Mouse (Mus musculus): ENCODE measurements around the gene Rnaset2b. TPM values are rescaled to one million over a fixed set of nuclear protein-coding genes. Genes with fewer than 3 reads are reported as not detected.
"Not testable (repeated sequence)": the region's sequence is repeated elsewhere in the genome, so short reads cannot be mapped to it uniquely, and the experiment has no call there.

The Rnaset2b gene
- polyA plus RNA-seq, 1 experiment from 2014 or later = 108 TPM

- not testable (repeated sequence) for H3K27ac ChIP-seq (ENCODE audit: low read depth, low read length); H3K9me3 ChIP-seq (replicated peaks; ENCODE audit: control insufficient read depth, low read length); H3K27me3 ChIP-seq (replicated peaks; ENCODE audit: control insufficient read depth, insufficient read depth, low read length); H3K4me1 ChIP-seq (ENCODE audit: control insufficient read depth, insufficient read depth, low read length); H3K36me3 ChIP-seq (ENCODE audit: control insufficient read depth, insufficient read depth, low read length)
- ATAC-seq (peak; percentile 99), DNase-seq (ENCODE audit: low spot score) (peak; percentile 17)
- WGBS = 1% methylated on average over 37 of the region's 68 CpGs
- peak within 1 kb of the TSS; percentile 41 for H3K4me3 ChIP-seq (ENCODE audit: low read depth, low read length)
- H3K4me2 ChIP-seq (ENCODE audit: low read length) = peak within 1 kb of the TSS; percentile 50
- H3K9ac ChIP-seq (ENCODE audit: low read length) = peak within 1 kb of the TSS; percentile 59
These were observed 8.1 kb downstream of the Rnaset2b start, which contains the start of gene Gm49721 for GRCm38 (mm10) chr17:6978287-6979248. Gene Gm49721 (plus strand): TSS chr17:6978904.

GRCm38 (mm10) chr17:6979380-6979779 is 8.9 kb downstream of the Rnaset2b start:
- Histone ChIP-seq H3K4me2 (ENCODE audit: low read length) (peak overlapping the region; percentile 50), H3K9ac (ENCODE audit: low read length) (peak overlapping the region; percentile 59; the same call in 1 of the 2 replicates)
- ATAC-seq = peak; percentile 8; the same call in 1 of the 2 replicates

GRCm38 (mm10) chr17:6980144-6980543 is 9.7 kb downstream of the Rnaset2b start:
- not testable (repeated sequence) for DNase-seq (ENCODE audit: low spot score); ATAC-seq

More at GRCm38 (mm10) chr17:6979380-6979779, 8.9 kb downstream of the Rnaset2b start:
- 35% methylated on average over 5 of the region's 5 CpGs for WGBS
- H3K27ac ChIP-seq (ENCODE audit: low read depth, low read length); H3K4me1 ChIP-seq (ENCODE audit: control insufficient read depth, insufficient read depth, low read length); H3K27me3 ChIP-seq (replicated peaks; ENCODE audit: control insufficient read depth, insufficient read depth, low read length); H3K9me3 ChIP-seq (replicated peaks; ENCODE audit: control insufficient read depth, low read length); H3K36me3 ChIP-seq (ENCODE audit: control insufficient read depth, insufficient read depth, low read length); DNase-seq (ENCODE audit: low spot score): not testable (repeated sequence)
- peak overlapping the region; percentile 41 for H3K4me3 ChIP-seq (ENCODE audit: low read depth, low read length)

GRCm38 (mm10) chr17:6986118-6986517 is 15.7 kb downstream of the Rnaset2b start:
- not testable (repeated sequence) for H3K4me2 ChIP-seq (ENCODE audit: low read length); ATAC-seq; H3K9ac ChIP-seq (ENCODE audit: low read length); H3K36me3 ChIP-seq (ENCODE audit: control insufficient read depth, insufficient read depth, low read length); H3K4me3 ChIP-seq (ENCODE audit: low read depth, low read length); DNase-seq (ENCODE audit: low spot score); H3K27me3 ChIP-seq (replicated peaks; ENCODE audit: control insufficient read depth, insufficient read depth, low read length); H3K4me1 ChIP-seq (ENCODE audit: control insufficient read depth, insufficient read depth, low read length); H3K9me3 ChIP-seq (replicated peaks; ENCODE audit: control insufficient read depth, low read length); H3K27ac ChIP-seq (ENCODE audit: low read depth, low read length)
- WGBS = 100% methylated on average over 1 of the region's 1 CpGs

More at GRCm38 (mm10) chr17:6980144-6980543, 9.7 kb downstream of the Rnaset2b start:
- H3K27me3 ChIP-seq (replicated peaks; ENCODE audit: control insufficient read depth, insufficient read depth, low read length); H3K4me3 ChIP-seq (ENCODE audit: low read depth, low read length); H3K4me2 ChIP-seq (ENCODE audit: low read length); H3K4me1 ChIP-seq (ENCODE audit: control insufficient read depth, insufficient read depth, low read length); H3K9me3 ChIP-seq (replicated peaks; ENCODE audit: control insufficient read depth, low read length); H3K9ac ChIP-seq (ENCODE audit: low read length); H3K36me3 ChIP-seq (ENCODE audit: control insufficient read depth, insufficient read depth, low read length); H3K27ac ChIP-seq (ENCODE audit: low read depth, low read length): not testable (repeated sequence)
- 95% methylated on average over 5 of the region's 8 CpGs for WGBS

- not testable (repeated sequence) for DNase-seq (ENCODE audit: low spot score); H3K27me3 ChIP-seq (replicated peaks; ENCODE audit: control insufficient read depth, insufficient read depth, low read length); H3K4me1 ChIP-seq (ENCODE audit: control insufficient read depth, insufficient read depth, low read length); H3K9ac ChIP-seq (ENCODE audit: low read length); H3K9me3 ChIP-seq (replicated peaks; ENCODE audit: control insufficient read depth, low read length); H3K36me3 ChIP-seq (ENCODE audit: control insufficient read depth, insufficient read depth, low read length); H3K4me2 ChIP-seq (ENCODE audit: low read length); ATAC-seq; H3K27ac ChIP-seq (ENCODE audit: low read depth, low read length); H3K4me3 ChIP-seq (ENCODE audit: low read depth, low read length)
- WGBS = no CpG with 5 or more reads among the region's 6 CpGs
These were observed 25.1 kb downstream of the Rnaset2b start for GRCm38 (mm10) chr17:6995504-6995903.

- H3K9ac ChIP-seq (ENCODE audit: low read length); H3K36me3 ChIP-seq (ENCODE audit: control insufficient read depth, insufficient read depth, low read length); H3K27me3 ChIP-seq (replicated peaks; ENCODE audit: control insufficient read depth, insufficient read depth, low read length); ATAC-seq; H3K4me2 ChIP-seq (ENCODE audit: low read length); DNase-seq (ENCODE audit: low spot score); H3K9me3 ChIP-seq (replicated peaks; ENCODE audit: control insufficient read depth, low read length); H3K4me3 ChIP-seq (ENCODE audit: low read depth, low read length); H3K4me1 ChIP-seq (ENCODE audit: control insufficient read depth, insufficient read depth, low read length); H3K27ac ChIP-seq (ENCODE audit: low read depth, low read length): not testable (repeated sequence)
- 80% methylated on average over 8 of the region's 8 CpGs for WGBS
These were observed 26.4 kb downstream of the Rnaset2b start for GRCm38 (mm10) chr17:6996826-6997225.

- H3K4me1 ChIP-seq (ENCODE audit: control insufficient read depth, insufficient read depth, low read length); H3K27me3 ChIP-seq (replicated peaks; ENCODE audit: control insufficient read depth, insufficient read depth, low read length); DNase-seq (ENCODE audit: low spot score); H3K9ac ChIP-seq (ENCODE audit: low read length); H3K36me3 ChIP-seq (ENCODE audit: control insufficient read depth, insufficient read depth, low read length); ATAC-seq; H3K9me3 ChIP-seq (replicated peaks; ENCODE audit: control insufficient read depth, low read length); H3K27ac ChIP-seq (ENCODE audit: low read depth, low read length); H3K4me2 ChIP-seq (ENCODE audit: low read length); H3K4me3 ChIP-seq (ENCODE audit: low read depth, low read length): not testable (repeated sequence)
- WGBS = no CpG with 5 or more reads among the region's 7 CpGs
These were observed 27.5 kb downstream of the Rnaset2b start for GRCm38 (mm10) chr17:6997778-6998490.

GRCm38 (mm10) chr17:7001790-7002585 is 31.6 kb downstream of the Rnaset2b start:
- 85% methylated on average over 8 of the region's 12 CpGs for WGBS
- H3K9me3 ChIP-seq (replicated peaks; ENCODE audit: control insufficient read depth, low read length); H3K27me3 ChIP-seq (replicated peaks; ENCODE audit: control insufficient read depth, insufficient read depth, low read length); H3K4me3 ChIP-seq (ENCODE audit: low read depth, low read length); H3K36me3 ChIP-seq (ENCODE audit: control insufficient read depth, insufficient read depth, low read length); H3K4me1 ChIP-seq (ENCODE audit: control insufficient read depth, insufficient read depth, low read length); H3K4me2 ChIP-seq (ENCODE audit: low read length); DNase-seq (ENCODE audit: low spot score); H3K27ac ChIP-seq (ENCODE audit: low read depth, low read length); H3K9ac ChIP-seq (ENCODE audit: low read length); ATAC-seq: not testable (repeated sequence)
